Mouse (Mus musculus) neural tube, embryonic 13.5 days (tissue): ENCODE results near the gene Pde5a. TPM values are rescaled to one million over a fixed set of nuclear protein-coding genes. Genes with fewer than 3 reads are reported as not detected.

Experiments used
- ATAC-seq: fragments of 200-750 bp; cut with Nextera tagmentation; 2 replicates; pipeline ENCODE4 v1.8.0; 2017; ENCODE audit warnings: low read depth, mild to moderate bottlenecking, moderate TSS enrichment, moderate library complexity
- H3K27ac ChIP-seq: fragments of 300-500 bp; sonication (generic); replicated peaks from 2 replicates; pipeline ENCODE4 v1.5.1; 2015; ENCODE audit warnings: moderate library complexity, mild to moderate bottlenecking, inconsistent platforms
- H3K27me3 ChIP-seq: fragments of 300-500 bp; sonication (generic); 2 replicates; pipeline ENCODE4 v1.6.1; 2015; ENCODE audit warnings: mild to moderate bottlenecking, inconsistent platforms
- H3K36me3 ChIP-seq: fragments of 300-500 bp; sonication (generic); 2 replicates; pipeline ENCODE4 v1.6.1; 2015; ENCODE audit warnings: mild to moderate bottlenecking, inconsistent platforms
- H3K4me1 ChIP-seq: fragments of 300-500 bp; sonication (generic); replicated peaks from 2 replicates; pipeline ENCODE4 v1.6.1; 2015; ENCODE audit warnings: inconsistent platforms
- H3K4me2 ChIP-seq: fragments of 300-500 bp; sonication (generic); 2 replicates; pipeline ENCODE4 v1.6.1; 2015; ENCODE audit warnings: inconsistent platforms, mild to moderate bottlenecking, moderate library complexity
- H3K4me3 ChIP-seq: fragments of 300-500 bp; sonication (generic); 2 replicates; pipeline ENCODE4 v1.5.1; 2015; ENCODE audit warnings: mild to moderate bottlenecking, inconsistent platforms
- H3K9ac ChIP-seq: fragments of 300-500 bp; sonication (generic); 2 replicates; pipeline ENCODE4 v1.6.1; 2015; ENCODE audit warnings: moderate library complexity, mild to moderate bottlenecking, inconsistent platforms
- H3K9me3 ChIP-seq: fragments of 300-500 bp; sonication (generic); 2 replicates; pipeline ENCODE4 v1.6.1; 2016; ENCODE audit warnings: inconsistent platforms
- WGBS: fragments of 180-500 bp; shearing (Covaris S2); methylation state at CpG from one replicate; pipeline ENCODE4 v1.1.7; 2015; 5-methylcytosine and 5-hydroxymethylcytosine counted together
- polyA plus RNA-seq: library from polyadenylated mRNA; unstranded; fragments of >200 nt; fragmentation: Nextera tagmentation; extraction: Ambion mirVana; gene quantifications from 2 replicates; pipeline ENCODE4 v1.2.1, GENCODE M21; 2015

Gene Pde5a
- polyA plus RNA-seq, 1 experiment from 2014 or later = 1.7 TPM

- H3K4me1 ChIP-seq = peaks cover 15% of the 10 kb centered on the region
- no peaks in the 10 kb centered on the region for H3K36me3 ChIP-seq
- peak overlapping the region; percentile 67 for H3K4me3 ChIP-seq
- H3K4me2 ChIP-seq = peak overlapping the region; percentile 90
- H3K9me3 ChIP-seq = no peaks in the 10 kb centered on the region
- peak overlapping the region; percentile 82 for H3K27ac ChIP-seq
- no peaks in the 10 kb centered on the region for H3K27me3 ChIP-seq
- peak overlapping the region; percentile 79 for H3K9ac ChIP-seq
- 1% methylated on average over 22 of the region's 22 CpGs for WGBS
- ATAC-seq = peak; percentile 71
Observed at GRCm38 (mm10) chr3:122729601-122729959, 833 bp downstream of the Pde5a start.

- peak overlapping the region; percentile 82 for H3K27ac ChIP-seq
- peak overlapping the region; percentile 90 for H3K4me2 ChIP-seq
- no peaks in the 10 kb centered on the region for H3K27me3 ChIP-seq
- H3K9ac ChIP-seq = peak overlapping the region; percentile 79
- no peaks in the 10 kb centered on the region for H3K36me3 ChIP-seq
- ATAC-seq = peak; percentile 84
- H3K4me1 ChIP-seq = peaks cover 15% of the 10 kb centered on the region
- WGBS = under 1% methylated on average over 77 of the region's 92 CpGs
- peak overlapping the region; percentile 67 for H3K4me3 ChIP-seq
- H3K9me3 ChIP-seq = no peaks in the 10 kb centered on the region
Observed at GRCm38 (mm10) chr3:122729960-122730740, 1.4 kb downstream of the Pde5a start.

- Histone ChIP-seq H3K27ac (peak overlapping the region; percentile 82; the same call in 1 of the 2 replicates), H3K9me3 (no peaks in the 10 kb centered on the region), H3K27me3 (no peaks in the 10 kb centered on the region), H3K4me1 (peaks cover 15% of the 10 kb centered on the region), H3K9ac (peak overlapping the region; percentile 79), H3K36me3 (no peaks in the 10 kb centered on the region), H3K4me3 (peak overlapping the region; percentile 67), H3K4me2 (peak overlapping the region; percentile 90)
- WGBS = 2% methylated on average over 13 of the region's 13 CpGs
- ATAC-seq = 0 out of 2 replicates have a peak, but pooled peaks have one; percentile 9
Observed at GRCm38 (mm10) chr3:122730741-122731235, 2.0 kb downstream of the Pde5a start.

GRCm38 (mm10) chr3:122733806-122734205 lies 5.1 kb downstream of the Pde5a start:
- H3K27me3 ChIP-seq = no peaks in the 10 kb centered on the region
- no peaks in the 10 kb centered on the region for H3K9me3 ChIP-seq
- no peaks in the 10 kb centered on the region for H3K36me3 ChIP-seq
- peaks cover 14% of the 10 kb centered on the region for H3K4me1 ChIP-seq
- H3K9ac ChIP-seq = no peak overlapping the region
- H3K4me2 ChIP-seq = no peak overlapping the region
- no peak overlapping the region for H3K27ac ChIP-seq
- no peak for ATAC-seq
- 65% methylated on average over 3 of the region's 3 CpGs for WGBS
- H3K4me3 ChIP-seq = no peak overlapping the region

- no peak for ATAC-seq
- no peak overlapping the region for H3K4me2 ChIP-seq
Observed at GRCm38 (mm10) chr3:122734329-122734728, 5.6 kb downstream of the Pde5a start.

GRCm38 (mm10) chr3:122739460-122739859 lies 10.7 kb downstream of the Pde5a start:
- H3K27me3 ChIP-seq = no peaks in the 10 kb centered on the region
- no peaks in the 10 kb centered on the region for H3K9me3 ChIP-seq
- H3K4me2 ChIP-seq = no peak overlapping the region
- no peak overlapping the region for H3K4me3 ChIP-seq
- no peaks in the 10 kb centered on the region for H3K4me1 ChIP-seq
- H3K36me3 ChIP-seq = no peaks in the 10 kb centered on the region
- 96% methylated on average over 15 of the region's 15 CpGs for WGBS
- no peak overlapping the region for H3K9ac ChIP-seq
- H3K27ac ChIP-seq = no peak overlapping the region
- ATAC-seq = no peak

More at GRCm38 (mm10) chr3:122734329-122734728, 5.6 kb downstream of the Pde5a start:
- Histone ChIP-seq H3K9ac (no peak overlapping the region), H3K27ac (no peak overlapping the region), H3K9me3 (no peaks in the 10 kb centered on the region), H3K4me3 (no peak overlapping the region), H3K27me3 (no peaks in the 10 kb centered on the region), H3K36me3 (no peaks in the 10 kb centered on the region), H3K4me1 (peaks cover 9% of the 10 kb centered on the region)
- 84% methylated on average over 6 of the region's 6 CpGs for WGBS

GRCm38 (mm10) chr3:122744265-122744664 lies 15.5 kb downstream of the Pde5a start:
- Histone ChIP-seq H3K36me3 (no peaks in the 10 kb centered on the region), H3K9me3 (peaks cover 16% of the 10 kb centered on the region), H3K4me3 (no peak overlapping the region), H3K4me1 (no peaks in the 10 kb centered on the region), H3K4me2 (no peak overlapping the region), H3K9ac (no peak overlapping the region), H3K27ac (no peak overlapping the region), H3K27me3 (no peaks in the 10 kb centered on the region)
- WGBS = 92% methylated on average over 3 of the region's 3 CpGs
- ATAC-seq = no peak

- Histone ChIP-seq H3K4me1 (no peaks in the 10 kb centered on the region), H3K36me3 (no peaks in the 10 kb centered on the region), H3K4me3 (no peak overlapping the region), H3K27me3 (no peaks in the 10 kb centered on the region), H3K27ac (no peak overlapping the region), H3K9me3 (peaks cover 16% of the 10 kb centered on the region), H3K9ac (no peak overlapping the region), H3K4me2 (no peak overlapping the region)
- 83% methylated on average over 9 of the region's 9 CpGs for WGBS
- no peak for ATAC-seq
Observed at GRCm38 (mm10) chr3:122747921-122748700, 19.4 kb downstream of the Pde5a start.

GRCm38 (mm10) chr3:122763240-122763761 lies 34.6 kb downstream of the Pde5a start:
- Histone ChIP-seq H3K27ac (no peak overlapping the region), H3K9me3 (no peaks in the 10 kb centered on the region), H3K4me2 (no peak overlapping the region), H3K36me3 (0 out of 2 replicates have a peak, but pooled peaks cover 5% of the 10 kb centered on the region), H3K4me3 (no peak overlapping the region), H3K27me3 (no peaks in the 10 kb centered on the region), H3K9ac (no peak overlapping the region), H3K4me1 (peaks cover 7% of the 10 kb centered on the region; the same call in 1 of the 2 replicates)
- 78% methylated on average over 8 of the region's 8 CpGs for WGBS
- ATAC-seq = no peak

GRCm38 (mm10) chr3:122763768-122764167 lies 35.0 kb downstream of the Pde5a start:
- 54% methylated on average over 14 of the region's 14 CpGs for WGBS
- peaks cover 7% of the 10 kb centered on the region; the same call in 1 of the 2 replicates for H3K4me1 ChIP-seq

GRCm38 (mm10) chr3:122766930-122767329 lies 38.2 kb downstream of the Pde5a start:
- Histone ChIP-seq H3K27me3 (no peaks in the 10 kb centered on the region), H3K27ac (no peak overlapping the region), H3K9ac (no peak overlapping the region), H3K4me1 (peaks cover 7% of the 10 kb centered on the region; the same call in 1 of the 2 replicates), H3K9me3 (no peaks in the 10 kb centered on the region), H3K36me3 (0 out of 2 replicates have a peak, but pooled peaks cover 2% of the 10 kb centered on the region), H3K4me3 (no peak overlapping the region), H3K4me2 (no peak overlapping the region)
- 61% methylated on average over 4 of the region's 4 CpGs for WGBS
- no peak for ATAC-seq

More at GRCm38 (mm10) chr3:122763768-122764167, 35.0 kb downstream of the Pde5a start:
- ATAC-seq = no peak
- no peak overlapping the region for H3K4me2 ChIP-seq
- no peak overlapping the region for H3K9ac ChIP-seq
- H3K36me3 ChIP-seq = 0 out of 2 replicates have a peak, but pooled peaks cover 5% of the 10 kb centered on the region
- H3K27me3 ChIP-seq = no peaks in the 10 kb centered on the region
- no peak overlapping the region for H3K4me3 ChIP-seq
- no peak overlapping the region for H3K27ac ChIP-seq
- no peaks in the 10 kb centered on the region for H3K9me3 ChIP-seq

- ATAC-seq = no peak
Observed at GRCm38 (mm10) chr3:122767841-122768240, 39.1 kb downstream of the Pde5a start.

More at GRCm38 (mm10) chr3:122767841-122768240, 39.1 kb downstream of the Pde5a start:
- H3K4me2 ChIP-seq = no peak overlapping the region
- H3K27me3 ChIP-seq = no peaks in the 10 kb centered on the region
- no peak overlapping the region for H3K9ac ChIP-seq
- peaks cover 7% of the 10 kb centered on the region; the same call in 1 of the 2 replicates for H3K4me1 ChIP-seq
- WGBS = 70% methylated on average over 5 of the region's 5 CpGs
- no peak overlapping the region for H3K4me3 ChIP-seq
- H3K9me3 ChIP-seq = no peaks in the 10 kb centered on the region
- no peak overlapping the region for H3K27ac ChIP-seq
- no peaks in the 10 kb centered on the region for H3K36me3 ChIP-seq
